Mouse (Mus musculus) ovary, postnatal 10 days (tissue): ENCODE data around the gene Osbpl7.

Source experiments
- DNase-seq: peaks from one replicate; pipeline ENCODE4 v3.0.0; 2022; ENCODE audit warnings: low spot score

Gene Osbpl7

GRCm38 (mm10) chr11:97040301-97041021, 10.0 kb upstream of the Osbpl7 start:
- no peak for DNase-seq

DNA sequence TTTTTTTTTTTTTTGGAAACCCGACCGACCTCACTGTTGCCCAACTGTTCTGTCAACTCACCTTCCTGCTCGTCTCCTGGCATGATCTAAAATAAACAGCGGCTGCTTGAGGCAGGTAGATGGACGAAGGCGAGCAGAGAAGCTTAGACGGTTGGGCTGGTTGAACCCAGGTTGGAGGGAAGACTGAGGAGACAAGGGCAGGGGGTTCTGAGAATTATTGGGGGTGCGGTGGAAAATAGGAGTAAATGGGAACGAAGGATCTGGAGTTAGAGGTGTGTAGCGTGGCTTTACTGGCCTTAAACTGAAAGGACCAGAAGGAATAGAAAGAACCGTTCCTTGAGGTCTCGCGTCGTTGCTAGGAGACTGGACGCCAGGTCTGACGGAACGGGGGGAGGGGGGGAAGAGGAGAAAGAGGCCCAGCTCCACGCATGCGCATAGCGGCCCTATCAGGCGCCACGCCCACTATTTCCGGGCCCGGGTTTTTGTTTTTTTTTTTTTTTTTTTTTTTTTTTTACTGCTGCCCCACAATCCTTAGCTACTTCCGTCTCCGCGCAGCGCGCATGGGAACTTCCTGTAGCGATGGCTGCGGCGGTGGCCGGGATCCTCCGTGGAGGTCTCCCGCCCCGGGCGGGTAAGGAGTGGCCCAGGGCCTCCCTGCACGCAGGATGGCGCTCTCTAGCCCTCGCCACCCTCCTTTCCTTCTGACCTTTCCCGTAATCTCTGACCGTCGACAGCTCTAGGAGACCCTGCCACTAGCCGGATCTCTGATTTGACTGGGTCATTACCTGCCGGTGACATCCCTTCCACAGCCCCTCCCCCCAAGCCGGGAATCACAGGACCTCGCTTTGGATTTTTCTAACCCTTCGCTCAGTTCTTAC, 9.2 kb upstream of the Osbpl7 start, which contains the start of the genes Lrrc46 and Mrpl10:
Lrrc46 (minus strand) TSS at position 386 of the 878 bp plus-strand sequence.
Mrpl10 (plus strand) TSS at position 539 of the 878 bp plus-strand sequence.
- DNase-seq, result peak; percentile 62

GRCm38 (mm10) chr11:97044902-97045301, 5.5 kb upstream of the Osbpl7 start:
- no peak for DNase-seq

GRCm38 (mm10) chr11:97045861-97046260, 4.6 kb upstream of the Osbpl7 start:
- no peak for DNase-seq

- no peak for DNase-seq
These were observed 2.3 kb upstream of the Osbpl7 start for GRCm38 (mm10) chr11:97048090-97048650.

DNA sequence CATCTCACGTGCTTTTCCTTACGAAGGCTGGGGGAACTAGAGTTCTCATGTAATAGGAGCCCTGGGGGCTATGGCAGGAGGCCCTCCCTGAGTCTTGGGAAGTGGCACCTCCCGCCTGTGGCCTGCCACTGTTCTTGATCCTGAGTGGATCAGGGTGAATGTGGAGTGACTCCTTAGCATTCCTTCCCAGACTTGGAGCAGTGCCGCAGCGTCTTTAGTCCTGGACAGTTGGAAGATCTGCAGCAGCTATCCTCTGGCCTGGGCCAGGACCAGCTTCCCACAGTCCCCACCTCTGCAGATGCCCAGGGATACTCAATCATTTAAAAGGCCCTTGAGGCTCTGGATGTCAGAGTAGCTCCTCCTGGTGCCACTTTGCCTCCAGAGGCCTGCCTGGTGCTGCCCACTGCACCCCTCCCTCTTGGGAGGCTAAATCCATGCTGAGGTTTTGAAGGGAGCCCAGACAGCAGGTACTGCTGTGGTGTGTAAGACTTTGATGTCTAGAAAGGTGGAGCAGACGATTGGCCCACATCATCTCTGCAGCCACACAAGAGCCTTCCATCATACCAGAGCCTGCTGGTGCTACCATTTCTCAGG, 839 bp upstream of the Osbpl7 start:
- DNase-seq, result no peak

DNA sequence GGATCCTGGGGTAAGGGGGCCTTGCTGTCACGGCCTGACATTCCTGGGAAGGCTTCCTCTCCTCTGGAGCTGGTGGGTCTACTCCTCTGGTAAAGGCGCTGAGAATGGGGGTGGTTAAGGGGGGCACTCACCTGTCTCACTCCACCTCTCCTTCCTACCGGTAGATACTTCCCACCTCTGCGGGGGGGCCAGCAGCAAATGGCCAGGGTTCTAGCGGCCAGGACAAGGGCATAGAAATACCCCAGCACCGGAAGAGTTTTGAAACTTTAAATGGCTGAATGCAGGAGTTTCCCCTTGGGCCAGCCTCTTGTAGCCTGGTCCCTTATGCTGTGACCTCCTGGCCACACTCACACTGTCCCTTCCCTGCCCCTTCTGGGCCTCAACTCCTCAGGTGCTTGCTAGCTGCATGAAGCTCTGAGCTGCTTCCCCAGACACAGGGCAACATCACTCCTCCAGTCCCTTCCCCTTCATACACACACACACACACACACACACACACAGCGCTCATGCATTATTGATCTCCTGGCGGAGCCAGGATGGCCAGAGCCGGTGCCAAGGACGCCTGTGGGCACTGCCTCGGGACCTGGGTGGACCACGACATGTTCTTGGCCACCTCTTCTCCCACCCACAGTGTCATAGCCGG, 637 bp downstream of the Osbpl7 start:
- no peak for DNase-seq

GRCm38 (mm10) chr11:97052219-97052646, 1.8 kb downstream of the Osbpl7 start:
- DNase-seq, result no peak

DNA sequence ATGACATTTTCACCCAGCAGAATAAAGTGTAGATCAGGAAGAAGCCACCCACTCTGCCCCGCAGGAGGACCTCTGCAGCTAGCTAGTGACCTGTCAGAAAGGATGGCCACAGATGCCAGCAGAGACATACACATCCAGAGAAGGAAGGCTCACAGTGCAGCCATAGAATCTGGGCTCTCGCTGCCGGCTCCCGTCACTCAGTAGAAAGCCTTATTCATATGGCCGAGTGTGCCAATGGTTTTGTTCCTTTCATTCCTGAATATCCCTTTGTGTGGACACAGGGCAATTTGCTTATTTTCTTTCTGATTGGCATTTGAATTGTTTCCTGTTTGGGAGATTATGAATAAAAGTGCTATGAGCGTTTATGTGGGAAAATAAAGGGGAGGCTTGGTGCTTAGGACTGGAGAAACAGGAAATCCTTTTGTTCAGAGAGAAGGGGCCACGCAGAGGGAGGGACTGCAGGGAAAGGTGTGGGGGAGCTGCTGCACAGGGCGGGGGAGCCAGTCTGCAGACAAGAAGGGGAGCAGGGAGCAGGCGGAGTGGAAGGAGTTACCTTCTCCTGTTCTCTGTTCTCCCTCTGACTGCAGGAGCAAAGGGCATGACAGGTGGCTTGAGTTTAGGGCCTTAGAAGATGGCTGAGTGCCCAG, 13.0 kb downstream of the Osbpl7 start:
- DNase-seq, result no peak

DNA sequence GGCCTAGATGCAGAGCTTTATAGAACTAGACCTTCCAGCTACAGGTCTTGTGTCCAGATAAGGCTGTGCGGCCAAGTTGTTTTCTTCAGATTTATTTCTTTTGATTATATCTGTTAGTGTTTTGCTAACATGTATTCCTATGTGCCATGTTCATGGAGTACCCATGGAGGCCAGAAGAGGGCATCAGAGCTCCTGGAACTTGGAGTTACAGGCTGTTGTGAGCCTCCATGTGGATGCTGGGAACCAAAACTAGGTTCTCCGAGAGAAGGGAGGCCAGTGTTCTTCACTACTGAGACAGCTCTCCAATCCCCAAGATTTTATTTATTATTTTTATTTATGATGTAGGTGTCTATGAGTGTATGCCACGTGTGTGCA, 13.5 kb downstream of the Osbpl7 start:
- no peak for DNase-seq

GRCm38 (mm10) chr11:97065538-97066295, 15.3 kb downstream of the Osbpl7 start:
- DNase-seq, result no peak

GRCm38 (mm10) chr11:97066656-97067360, 16.4 kb downstream of the Osbpl7 start:
- DNase-seq, result no peak

DNA sequence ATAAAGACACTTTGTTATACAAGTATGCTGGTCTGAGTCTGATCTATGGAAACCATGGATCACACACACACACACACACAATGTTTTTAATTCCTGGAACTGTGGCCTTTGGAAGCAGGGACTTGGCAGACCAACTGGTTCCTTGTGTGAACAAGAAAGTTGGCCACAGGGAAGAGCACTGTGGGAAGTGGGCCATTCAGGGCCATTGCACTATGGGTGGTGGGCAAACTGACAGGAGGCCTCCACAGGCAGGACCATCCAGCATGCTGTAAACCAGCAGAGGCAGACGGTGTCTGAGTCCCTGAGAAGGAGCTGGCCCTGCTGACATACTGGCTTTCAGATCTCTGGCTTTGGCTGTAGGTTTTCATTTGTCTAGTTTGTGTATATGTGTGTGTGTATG, 18.9 kb downstream of the Osbpl7 start:
- no peak for DNase-seq

GRCm38 (mm10) chr11:97069770-97070169, 19.3 kb downstream of the Osbpl7 start:
- no peak for DNase-seq

DNA sequence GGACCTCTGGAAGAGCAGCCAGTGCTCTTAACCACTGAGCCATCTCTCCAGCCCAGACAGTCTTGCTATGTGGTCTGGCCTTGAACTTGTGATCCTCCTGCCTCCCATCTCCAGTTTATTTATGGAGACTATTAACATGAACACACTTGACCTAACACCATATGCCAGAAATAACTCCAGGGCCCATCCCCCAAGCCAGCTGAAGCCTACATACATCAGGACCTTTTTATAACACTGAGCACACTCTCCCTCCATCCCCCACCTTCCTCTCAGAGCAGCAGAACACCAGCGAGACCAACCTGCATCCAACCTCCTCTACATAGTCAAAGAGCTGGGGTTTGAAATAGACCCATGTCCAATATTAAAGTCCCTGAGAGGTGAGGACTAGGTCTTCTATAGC, 20.7 kb downstream of the Osbpl7 start:
- no peak for DNase-seq

- no peak for DNase-seq
These were observed 22.1 kb downstream of the Osbpl7 start for GRCm38 (mm10) chr11:97072533-97072932.

GRCm38 (mm10) chr11:97074235-97074634, 23.8 kb downstream of the Osbpl7 start:
- DNase-seq, result no peak

GRCm38 (mm10) chr11:97078751-97079150, 28.3 kb downstream of the Osbpl7 start:
- DNase-seq, result no peak

DNA sequence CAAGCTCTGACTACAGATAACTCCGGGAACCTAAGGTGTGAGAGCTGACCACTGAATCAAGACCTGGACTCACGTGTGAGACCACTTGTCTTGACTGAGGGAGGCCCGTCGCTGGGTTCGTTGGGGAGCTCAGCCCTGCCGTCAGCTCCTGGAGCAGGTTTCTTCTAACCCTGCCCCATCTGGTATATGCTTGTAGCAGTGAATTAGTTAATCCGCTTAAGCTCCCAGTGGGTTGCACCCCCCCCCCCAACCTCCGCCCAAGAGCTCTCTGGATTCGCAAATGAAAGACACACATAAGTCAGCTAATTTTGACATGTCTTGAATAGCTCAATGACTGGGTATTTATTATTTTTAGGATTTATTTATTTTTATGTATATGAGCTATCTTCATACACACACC, 29.9 kb downstream of the Osbpl7 start:
- no peak for DNase-seq

GRCm38 (mm10) chr11:97082977-97083376, 32.5 kb downstream of the Osbpl7 start:
- DNase-seq, result no peak
